Mouse (Mus musculus): ENCODE results near the gene Heca.
"Not testable (repeated sequence)": the region's sequence is repeated elsewhere in the genome, so short reads cannot be mapped to it uniquely, and the experiment has no call there.

Gene Heca

DNA sequence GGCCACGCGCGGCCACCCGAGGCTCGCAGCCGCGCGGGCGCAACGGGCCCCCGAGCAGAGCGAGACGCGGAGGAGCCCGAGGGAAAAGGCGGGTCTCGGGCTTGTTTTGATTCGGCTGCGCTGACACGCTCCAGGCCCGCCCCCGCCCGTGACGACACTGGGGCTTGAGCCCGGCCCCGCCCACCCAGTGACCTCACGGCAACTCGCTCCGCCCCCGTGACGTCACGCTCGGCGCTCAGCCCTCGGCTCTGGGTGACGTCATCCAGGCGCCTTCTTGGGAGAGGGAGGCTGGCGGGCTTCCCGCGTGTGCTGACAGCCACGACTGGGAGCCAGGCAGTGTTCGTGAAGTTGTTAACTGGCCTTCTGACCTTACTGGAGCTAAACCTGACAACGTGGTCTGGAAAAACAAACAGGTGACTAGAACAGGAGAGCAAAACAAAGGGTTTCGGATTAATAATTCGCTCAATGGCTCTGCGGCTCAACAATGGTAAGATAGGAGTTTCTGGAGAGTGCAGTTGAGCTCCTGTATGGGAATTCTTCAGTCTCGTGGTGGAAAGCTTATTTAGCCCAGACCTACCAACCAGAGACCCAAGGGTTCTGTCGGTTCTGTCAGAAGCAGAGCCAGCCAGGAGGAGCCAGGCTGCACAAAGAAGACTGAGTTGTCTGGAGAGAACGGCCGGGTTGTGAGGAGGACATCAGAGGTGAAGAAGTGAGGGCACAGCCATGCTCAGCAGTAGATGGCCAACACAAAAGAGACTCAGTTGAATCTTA lies at the start of gene Heca:
Heca (minus strand) TSS at position 108 of the 771 bp plus-strand sequence.
- peak; percentile 91 for DNase-seq (ENCODE audit: low read depth, low spot score)

DNA sequence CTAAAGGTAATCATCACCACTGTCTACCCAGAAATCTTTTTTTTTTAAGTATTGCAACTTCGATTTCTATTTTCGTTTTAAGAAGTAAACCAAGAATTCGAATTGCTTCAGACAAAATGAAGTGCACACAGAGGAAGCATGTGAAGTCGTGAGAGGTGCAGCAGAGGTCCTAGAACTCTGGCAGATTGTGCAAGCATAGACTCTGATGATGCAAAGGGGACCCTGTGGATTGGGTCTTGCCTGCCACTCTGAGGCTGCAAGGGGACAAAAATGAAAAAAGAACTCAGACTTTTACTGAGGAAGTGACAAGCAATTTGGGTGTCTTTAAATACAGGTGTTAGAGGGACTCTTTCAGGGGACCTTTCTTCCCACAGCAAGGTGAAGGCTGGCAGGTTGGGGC lies 42.7 kb upstream of the Heca start:
- no peak for DNase-seq (ENCODE audit: low read depth, low spot score)

DNA sequence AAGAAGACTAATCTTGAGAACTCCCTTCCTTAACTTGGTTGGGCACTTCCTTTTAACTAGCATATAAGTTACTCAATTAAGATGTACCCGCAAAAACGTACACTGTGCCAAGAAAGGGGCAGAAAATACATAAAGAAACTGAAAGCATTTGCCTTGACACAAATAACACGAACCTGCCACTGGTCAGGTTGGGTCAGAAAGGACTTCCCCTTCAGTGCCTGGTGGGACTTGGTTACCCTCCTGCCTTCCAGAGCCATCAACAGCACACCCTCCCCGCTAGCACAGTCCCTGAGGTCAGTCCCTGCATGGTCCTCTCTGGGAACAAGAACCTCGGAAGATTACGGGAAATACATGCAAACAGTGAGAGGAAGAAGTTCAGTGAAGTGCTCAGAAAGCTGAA lies 41.3 kb upstream of the Heca start:
- DNase-seq (ENCODE audit: low read depth, low spot score), result no peak

DNA sequence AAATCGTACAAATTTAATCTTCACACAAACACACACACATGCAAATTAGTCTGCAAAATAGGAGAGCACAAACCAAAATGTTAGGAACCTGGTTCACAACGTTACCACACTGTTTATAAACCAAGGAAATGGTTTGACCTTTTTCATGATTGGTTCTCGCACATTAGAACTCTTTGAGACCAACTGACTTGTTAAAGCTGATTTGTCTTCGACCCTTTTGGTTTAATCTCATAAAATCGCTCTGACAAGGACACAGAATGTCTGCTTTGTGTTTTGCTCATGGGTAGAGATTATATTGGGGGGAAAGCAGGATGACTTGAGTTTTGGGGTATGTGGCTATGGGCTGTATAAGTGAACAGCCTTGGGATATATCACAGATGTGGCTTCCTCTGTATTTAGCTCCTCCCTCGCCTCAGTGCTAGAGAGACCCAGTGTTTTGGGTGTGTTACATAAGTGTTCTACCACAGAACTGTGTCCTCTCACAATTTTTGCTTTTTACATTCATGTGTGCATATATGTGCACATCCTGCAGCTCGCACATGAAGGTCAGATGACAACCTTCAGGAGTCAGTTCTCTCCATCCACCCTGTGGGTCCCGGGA lies 40.1 kb upstream of the Heca start:
- DNase-seq (ENCODE audit: low read depth, low spot score), result no peak

DNA sequence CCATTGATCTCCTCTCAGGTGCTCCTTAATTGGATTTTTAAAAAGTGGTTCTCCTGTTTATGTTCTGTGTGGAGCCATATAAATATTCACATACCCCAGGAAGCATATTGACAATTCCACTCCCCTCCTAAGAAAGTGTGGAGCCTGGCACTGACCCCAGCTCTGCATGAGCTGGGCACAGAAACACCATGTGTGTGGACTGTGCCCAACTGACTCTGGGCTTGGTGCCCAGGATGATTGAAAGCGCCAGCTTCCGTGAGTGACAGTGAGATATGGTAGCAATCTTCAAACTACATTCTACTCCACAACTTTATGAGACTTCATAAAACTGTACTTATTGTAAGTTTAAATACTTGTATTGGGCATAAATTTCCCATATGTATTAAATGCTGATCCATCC lies 35.4 kb upstream of the Heca start:
- no peak for DNase-seq (ENCODE audit: low read depth, low spot score)

DNA sequence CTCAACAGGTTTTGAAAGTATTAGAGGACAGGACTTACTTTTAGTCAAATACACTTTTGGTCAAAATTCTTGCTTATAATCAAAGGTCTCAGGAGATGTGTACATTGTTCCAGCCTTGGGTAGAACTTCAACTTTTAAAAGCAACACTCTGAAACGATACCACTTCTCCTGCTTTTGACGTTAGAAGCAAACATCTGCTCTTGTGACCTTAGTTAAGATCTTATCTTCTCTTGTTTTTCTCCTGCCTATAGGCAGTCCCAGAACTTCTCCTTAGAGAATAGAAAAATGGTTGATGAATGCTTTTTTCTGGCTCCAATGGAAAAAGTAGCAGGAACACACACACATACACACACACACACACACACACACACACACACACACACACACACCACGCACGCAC lies 18.2 kb upstream of the Heca start:
- DNase-seq (ENCODE audit: low read depth, low spot score), result no peak

DNA sequence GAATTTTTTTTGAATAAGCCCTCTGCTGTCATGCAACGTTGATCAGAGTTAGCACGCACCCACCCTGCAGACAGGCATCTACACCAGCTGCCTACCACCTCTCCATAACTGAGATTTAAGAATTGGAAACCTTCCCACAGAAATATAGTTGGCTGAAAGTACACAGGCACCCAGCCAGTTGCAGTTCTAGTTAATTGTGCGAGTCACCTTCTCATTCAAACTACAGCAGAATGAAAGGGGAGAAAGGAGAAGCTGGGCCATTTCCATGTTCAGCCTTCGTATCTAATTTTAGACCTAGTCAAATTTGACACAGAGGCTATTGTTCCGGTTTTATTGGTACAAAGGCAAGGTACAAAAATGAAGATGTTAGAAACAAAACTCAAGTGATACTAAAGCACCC lies 2.9 kb upstream of the Heca start:
- DNase-seq (ENCODE audit: low read depth, low spot score), result no peak

DNA sequence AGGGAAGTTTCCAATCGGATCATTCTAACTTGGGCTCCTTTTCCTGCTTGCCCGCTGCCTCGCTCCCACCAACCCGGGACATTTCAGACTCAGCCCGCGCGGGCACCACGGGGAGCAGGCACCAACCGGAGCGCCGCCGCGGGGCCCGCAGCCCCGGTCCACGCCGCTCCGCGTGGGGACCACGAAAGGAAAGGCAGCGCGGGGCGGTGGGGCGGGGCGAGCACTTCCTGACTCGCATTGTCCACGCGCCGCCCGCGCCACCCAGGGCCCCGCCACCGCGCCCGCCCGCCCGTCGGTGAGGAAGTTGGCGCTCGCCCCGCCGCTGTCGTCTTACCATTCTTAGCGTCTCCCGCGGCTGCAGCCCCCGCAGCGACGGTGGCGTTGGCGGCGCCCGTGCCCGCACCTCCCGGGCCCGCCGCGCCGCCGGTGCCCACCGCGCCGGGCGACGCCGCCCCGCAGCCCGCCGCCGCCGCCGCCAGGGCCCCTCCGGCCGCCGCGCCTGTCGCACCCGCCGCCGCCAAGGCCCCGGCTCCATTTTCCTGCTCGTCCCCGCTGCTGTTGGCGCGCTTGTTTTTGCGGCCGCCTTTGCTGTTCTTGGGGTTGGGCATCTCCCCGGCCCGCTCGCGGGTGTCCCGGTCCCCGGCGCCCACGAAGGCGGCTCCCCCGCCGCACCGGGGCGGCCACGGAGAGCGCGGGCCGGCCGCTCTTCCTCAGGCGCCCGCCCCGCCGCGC lies 526 bp downstream of the Heca start:
- peak; percentile 14 for DNase-seq (ENCODE audit: low read depth, low spot score)

DNA sequence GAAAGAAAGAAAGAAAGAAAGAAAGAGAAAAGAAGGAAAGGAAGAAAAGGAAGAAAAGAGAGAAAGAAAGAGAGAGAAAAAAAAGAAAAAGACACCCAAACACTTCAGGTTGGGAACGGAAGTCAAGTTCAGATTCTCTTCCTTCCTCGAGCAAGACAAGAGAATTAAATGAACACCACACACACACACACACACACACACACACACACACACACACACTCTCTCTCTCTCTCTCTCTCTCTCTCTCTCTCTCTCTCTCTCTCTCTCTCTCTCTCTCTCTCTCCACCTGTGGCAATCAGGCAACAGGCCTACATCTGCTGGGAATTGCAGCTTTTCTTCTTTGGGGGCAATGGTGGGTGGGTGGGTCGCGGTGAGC lies 1.1 kb downstream of the Heca start:
- not testable (repeated sequence) for DNase-seq (ENCODE audit: low read depth, low spot score)

DNA sequence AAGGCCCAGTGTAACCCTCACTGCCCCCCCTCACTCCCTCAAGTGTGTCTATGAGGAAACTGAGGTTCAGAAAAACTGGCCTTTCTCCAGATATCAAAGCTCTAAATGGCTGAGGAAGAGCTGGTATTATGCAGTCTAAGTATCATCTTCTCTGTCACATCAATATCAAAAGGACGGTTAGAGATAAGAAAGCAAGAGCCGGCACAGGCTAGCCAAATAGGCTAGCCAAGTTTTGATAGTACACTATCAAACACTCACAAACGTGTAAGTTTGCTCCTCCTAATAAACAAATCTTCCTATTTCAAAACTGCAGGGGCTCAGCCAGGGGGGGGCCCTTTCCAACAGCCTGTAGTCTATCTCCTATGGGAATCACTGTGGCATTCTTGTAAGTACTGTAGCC lies 1.8 kb downstream of the Heca start:
- no peak for DNase-seq (ENCODE audit: low read depth, low spot score)

DNA sequence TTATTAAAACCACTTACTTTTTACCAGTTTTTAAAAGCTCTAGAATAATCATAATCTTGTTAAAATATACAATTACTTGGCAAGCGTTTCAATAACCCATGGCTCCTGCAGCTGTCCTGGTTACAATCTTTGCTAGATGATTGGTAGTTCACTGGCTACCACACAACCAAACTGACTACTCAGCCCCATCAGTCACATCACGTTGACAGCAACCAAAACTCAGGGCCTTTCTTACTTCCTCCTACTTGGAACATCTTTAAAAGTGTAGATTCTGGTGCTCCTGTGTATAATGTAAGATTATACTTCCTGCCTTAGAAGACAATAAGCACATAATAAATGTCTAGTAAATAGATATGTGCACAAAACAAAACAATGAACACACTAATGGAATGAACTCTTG lies 14.2 kb downstream of the Heca start:
- no peak for DNase-seq (ENCODE audit: low read depth, low spot score)

DNA sequence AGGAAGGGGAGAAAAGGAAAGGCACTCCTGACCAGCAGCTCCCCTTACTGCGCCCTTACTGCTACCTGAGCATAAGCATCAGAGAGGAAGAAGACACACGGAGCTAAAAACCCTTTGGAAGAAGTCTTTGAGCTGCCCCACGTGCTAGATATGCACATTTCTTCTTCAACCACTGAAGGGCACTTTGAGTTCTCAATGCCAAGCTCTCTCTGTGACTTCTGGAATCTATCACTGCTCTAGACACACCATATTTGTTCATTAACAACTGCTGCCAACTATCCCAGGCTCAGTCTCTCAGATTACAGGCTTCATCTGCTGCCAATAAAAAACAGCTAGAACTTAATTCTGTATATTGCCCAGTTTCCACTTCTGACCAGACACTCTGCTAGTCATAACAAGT lies 15.7 kb downstream of the Heca start:
- no peak for DNase-seq (ENCODE audit: low read depth, low spot score)

DNA sequence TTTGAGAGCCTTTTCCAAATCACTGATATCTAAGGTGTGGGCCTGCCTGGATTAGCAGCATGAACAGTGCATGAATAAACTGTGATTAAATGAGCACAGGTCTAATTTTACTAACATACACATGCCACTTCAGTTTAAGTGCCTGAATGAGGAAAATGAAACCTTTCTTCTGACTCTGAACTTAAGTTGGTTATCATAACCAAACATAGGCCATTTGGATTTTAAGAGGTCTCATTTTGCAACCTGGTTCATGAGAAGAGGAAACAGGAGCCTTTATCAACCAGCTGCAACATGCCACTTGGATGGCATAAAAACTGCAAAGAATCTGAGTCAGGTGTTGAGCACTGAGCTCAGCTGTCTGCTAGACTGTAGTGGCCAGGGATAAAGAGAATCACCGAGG lies 16.7 kb downstream of the Heca start:
- DNase-seq (ENCODE audit: low read depth, low spot score), result no peak

DNA sequence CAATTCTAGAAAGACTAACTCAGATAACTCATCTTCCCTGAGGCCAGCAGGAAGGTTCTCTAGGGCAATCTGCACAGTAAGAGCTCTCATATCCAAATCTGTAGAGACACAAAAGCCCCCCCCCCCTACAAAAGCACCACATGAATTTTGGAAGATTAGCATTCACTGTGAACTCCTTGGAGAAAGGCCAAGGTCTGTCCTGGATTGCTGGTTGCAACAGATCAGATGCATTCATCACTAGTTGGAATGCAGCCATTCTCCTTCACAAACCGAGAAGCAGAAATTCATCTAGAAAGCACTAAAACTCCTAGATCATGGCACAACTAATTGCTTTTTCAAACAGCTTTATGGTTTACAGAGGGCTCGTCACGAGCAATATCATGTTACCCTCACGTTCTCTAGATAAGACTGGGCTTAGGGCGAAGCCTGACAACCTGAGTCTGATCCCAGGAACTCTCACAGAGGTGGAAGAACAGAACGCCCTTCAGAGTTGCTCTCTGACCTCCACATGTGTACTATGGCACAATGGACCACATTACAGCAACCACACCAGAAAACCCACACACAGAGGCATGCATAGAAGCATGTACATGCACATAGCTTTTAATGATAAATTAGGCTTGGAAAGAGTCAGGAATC lies 17.3 kb downstream of the Heca start:
- no peak for DNase-seq (ENCODE audit: low read depth, low spot score)

DNA sequence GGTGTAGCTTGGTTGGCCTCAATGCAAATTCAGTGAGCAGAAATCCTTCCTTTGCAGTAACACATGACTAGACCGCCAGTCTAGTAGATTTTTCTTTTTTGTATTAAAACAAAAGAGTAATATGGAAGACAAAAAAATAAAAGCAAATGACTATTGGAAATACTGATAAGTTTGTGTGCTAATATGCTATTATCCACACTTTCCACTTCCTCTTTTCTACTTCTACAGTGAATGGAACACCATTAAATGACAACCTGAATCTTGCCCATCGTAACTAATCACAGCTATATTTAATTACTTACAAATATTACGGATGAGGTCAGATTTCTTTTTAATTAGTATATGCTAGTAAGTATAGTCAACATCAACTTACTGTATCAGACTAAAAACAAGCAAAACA lies 22.7 kb downstream of the Heca start:
- no peak for DNase-seq (ENCODE audit: low read depth, low spot score)

DNA sequence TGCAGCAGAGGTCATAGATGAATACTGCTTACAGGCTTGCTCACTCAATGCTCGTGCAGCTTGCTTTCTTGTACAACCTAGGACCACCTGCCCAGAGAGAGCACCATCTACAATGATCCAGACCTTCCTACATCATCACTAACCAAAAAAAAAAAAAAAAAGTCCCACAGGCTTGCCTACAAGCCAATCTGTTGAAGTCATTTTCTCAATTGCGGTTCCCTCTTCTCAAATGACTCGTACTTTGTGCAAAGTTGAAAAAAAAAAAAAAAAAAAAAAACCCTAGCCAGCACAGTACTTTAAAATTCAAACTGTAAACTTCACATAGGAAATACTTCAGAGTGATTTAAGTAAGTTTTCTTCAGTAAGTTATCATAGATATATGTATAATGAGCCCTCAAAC lies 23.7 kb downstream of the Heca start:
- DNase-seq (ENCODE audit: low read depth, low spot score), result no peak

DNA sequence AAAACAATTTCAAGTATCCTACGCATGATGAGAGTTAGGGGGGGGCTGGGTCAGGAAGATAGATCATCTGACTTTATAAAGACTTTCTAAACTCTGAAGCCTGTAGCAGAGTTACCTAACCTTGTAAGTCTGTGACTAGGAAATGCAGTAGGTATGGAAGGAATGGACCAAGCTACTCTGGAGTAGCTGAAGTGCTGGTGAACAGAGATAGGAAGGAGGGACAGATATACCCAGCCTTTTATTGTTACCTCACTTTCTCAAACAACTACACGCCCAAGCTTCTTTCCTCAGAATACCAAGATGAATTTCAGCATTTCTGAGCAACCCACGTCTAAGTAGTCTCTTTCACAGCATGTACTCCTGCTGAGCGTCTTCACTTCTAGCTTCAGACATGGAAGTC lies 26.5 kb downstream of the Heca start:
- DNase-seq (ENCODE audit: low read depth, low spot score), result no peak

DNA sequence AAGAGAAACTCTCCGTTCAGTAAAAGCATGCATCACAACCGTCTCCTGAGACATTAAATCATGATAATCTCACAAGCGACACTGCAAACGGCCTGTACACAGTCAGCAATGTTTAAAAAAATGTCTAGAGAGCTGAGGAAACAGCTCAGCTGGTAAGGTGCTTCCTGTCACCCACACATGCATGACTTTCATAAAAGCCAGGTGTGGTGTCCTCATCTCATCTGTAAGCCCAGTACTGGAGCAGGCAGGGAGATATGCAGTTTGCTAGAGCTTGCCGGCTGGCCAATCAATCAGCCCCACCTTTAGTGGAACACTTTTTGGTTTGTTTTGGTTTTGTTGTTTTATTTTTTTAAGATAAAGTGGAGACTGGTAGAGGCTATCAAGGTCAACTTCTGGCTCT lies 27.9 kb downstream of the Heca start:
- no peak for DNase-seq (ENCODE audit: low read depth, low spot score)

DNA sequence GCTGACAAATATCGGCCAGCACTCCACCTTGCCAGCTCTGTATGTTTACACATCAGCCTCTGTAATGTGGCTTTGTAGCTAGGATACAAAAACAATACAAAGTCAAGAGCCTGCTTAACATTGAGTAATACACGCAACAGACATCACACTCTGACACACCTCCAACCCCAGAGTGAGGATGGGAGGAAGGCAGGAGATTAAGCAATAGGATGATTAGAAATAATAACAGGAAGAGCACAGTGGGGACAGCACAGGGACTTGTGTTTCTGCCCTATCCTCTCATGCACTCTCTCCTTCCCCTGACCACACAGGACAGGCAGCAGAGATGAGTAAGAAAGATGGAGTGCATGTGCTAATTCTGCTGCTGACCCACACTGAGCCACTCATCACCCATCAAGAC lies 28.8 kb downstream of the Heca start:
- no peak for DNase-seq (ENCODE audit: low read depth, low spot score)

DNA sequence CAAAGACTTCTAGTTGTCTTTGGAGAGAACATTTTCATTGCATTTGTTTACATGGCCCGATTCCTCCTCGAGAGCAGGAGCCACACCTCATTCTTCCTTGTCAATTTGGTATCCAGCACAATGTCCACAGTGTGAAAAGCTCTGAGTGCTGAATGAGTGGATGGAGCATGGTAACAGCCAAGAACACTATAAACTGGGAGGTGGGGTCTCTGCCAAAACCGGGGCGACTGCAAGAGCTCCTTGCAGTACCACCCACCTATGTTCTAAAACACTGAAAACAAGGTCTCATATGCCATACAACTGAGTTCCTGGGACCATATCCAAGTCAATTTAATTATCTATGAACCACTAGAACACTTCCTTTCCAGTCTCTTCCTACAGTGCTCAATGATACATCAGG lies 39.1 kb downstream of the Heca start:
- no peak for DNase-seq (ENCODE audit: low read depth, low spot score)

DNA sequence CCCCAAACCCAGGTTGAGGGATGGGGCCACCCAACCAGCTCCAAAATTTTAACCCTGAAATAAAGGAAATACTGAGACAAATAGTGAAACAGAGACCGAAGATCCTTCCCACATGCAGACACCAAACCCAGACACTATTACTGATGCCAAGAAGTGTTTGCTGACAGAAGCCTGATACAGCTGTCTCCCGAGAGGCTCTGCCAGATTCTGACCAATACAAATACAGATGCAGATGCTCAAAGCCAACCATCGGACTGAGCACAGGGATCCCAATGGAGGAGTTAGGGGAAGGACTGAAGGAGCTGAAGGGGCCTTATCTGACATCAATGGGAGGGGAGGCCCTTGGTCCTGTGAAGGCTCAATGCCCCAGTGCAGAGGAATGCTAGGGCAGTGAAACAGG lies 41.5 kb downstream of the Heca start:
- DNase-seq (ENCODE audit: low read depth, low spot score), result not testable (repeated sequence)

DNA sequence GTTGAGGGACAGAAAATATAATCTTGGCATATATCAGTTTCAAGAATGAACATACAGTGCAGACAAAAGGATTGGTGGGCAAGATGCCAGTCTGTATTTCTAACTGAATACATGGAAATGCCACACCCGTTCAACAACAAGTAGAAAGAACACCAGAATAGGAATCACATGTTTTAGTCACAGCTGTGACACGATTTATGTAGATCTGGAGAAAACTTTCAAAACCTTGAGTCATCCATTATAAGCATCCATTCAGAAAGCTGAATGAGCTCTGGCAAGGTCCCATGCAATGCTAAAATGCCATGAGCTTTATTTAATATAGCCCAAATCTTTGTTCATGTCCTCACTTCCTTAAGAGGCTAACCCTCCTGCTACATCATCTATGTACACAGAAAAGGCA lies 44.4 kb downstream of the Heca start:
- no peak for DNase-seq (ENCODE audit: low read depth, low spot score)

DNA sequence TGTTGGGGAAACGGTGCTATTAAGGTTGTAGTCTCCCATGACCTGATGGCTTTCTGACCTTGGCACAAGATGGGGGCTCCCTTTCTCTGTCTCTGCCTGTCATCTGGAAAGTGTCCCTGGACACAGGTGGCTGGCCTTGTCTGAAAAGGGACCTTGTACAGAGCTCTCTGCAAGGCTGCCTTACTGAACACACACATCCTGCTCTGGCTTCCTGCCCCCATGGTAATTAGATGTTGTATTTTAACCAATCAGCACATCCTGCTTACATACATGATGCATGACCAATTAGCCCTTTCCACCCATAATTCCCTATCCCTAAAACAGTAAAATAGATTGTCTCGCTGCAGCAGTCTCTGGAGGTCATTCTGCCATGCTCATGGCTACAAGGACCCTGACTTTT lies 67.1 kb downstream of the Heca start:
- DNase-seq (ENCODE audit: low read depth, low spot score), result no peak
